Mouse (Mus musculus) adrenal gland (tissue): ENCODE data around the gene Alcam.

Experiments used
- intact Hi-C: fragments of 180-260 bp; cut with DNase I; formaldehyde crosslinking; loops from one replicate; pipeline ENCODE4 v1.15.1; 2025

The Alcam gene

DNA sequence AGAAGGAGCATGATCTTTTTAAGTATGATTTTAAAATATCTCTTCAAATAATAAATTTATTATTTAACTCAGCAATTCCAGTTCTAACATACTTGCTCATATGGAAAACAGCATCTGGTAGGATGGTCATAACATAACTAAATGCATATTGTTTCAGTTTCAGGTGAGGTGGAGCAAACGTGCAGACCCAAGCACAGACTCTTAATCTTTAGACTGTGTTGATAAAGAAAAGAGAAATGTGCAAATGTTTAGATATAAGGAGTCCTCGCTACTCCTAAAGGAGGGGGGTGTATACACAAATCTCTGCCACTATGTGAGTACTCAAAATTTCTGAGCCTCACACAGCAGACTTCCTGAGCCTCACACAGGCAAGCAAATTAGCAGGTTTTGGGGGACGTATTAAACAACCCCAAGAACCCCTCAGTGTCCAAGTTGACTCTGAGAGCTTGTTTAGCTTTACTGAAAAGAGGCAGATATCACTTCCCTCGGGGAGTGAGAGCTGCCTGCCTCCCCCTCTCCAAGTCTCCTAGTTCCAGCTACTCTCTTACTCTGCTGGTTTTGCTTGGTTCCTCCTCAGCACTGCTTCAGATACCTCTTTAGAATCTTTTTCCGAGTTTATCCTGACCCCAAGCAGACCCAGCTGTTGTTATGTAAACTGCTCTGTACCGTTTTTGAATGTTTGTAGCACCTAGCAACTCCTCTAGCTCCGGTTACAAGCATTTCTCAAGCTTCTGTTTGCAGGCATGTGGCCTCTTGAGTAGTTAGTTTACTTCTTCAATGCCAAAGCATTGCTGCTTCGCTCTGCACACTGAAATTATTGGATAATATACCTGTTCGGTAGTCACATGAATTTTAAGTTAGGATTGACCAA lies 10.0 kb downstream of the Alcam start:
- intact Hi-C loops, result no loop called here

DNA sequence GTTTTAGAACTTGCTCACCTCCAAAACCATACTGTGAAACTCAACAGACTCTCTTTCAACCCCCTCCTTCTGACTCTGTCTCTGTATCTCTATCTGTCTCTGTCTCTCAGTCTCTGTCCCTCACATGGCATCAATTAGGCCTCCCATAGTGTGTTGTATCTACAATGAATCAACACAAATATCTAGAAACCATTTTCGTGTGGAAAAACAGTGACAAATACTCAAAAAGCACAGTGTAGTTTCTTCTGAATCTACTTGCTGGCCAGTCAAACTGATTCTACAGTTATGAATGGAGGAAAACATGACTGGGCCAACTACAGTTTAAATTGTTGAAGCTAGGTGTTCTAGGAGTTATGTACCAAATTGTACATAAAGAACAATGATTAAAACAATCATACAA lies 10.8 kb downstream of the Alcam start:
- intact Hi-C loops, result no loop called here

DNA sequence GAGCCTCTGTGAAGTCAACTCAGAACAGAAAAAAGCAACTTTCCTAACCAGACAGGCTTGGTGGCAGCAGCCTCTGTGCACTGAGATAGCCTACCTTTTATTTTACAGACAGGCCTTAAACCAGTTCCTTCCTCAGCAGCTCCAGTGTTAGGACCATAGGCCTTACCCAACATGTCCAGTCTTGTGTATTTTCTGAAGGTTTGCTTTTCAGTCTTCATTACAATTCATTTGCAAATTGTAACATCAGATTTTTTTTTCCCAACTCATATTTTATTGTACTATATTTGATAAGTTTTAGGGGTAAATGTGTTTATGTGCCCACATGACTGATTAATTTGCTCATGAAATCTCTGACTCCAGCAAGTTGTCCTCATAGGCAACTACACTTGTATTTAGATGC lies 14.3 kb downstream of the Alcam start:
- intact Hi-C loops, result no loop called here

DNA sequence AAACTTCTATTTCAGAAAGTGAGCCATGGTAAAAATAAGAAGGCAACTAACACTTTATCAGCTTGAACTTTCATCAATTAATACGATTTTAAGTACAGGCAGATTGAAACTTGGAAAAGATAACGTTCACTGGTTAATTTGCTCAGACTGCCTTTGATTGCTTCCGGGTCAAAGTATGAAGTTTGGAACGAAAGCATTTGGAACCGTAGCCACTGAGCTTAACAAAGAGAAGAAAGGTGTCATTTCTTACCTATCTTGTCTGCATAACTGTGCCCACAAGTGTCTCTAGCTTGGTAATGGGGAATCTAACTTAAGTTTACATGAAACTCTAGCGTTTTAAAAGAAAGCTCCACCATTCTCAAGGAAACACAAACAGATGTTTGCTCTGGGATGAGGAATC lies 14.9 kb downstream of the Alcam start:
- intact Hi-C loops, result no loop called here

DNA sequence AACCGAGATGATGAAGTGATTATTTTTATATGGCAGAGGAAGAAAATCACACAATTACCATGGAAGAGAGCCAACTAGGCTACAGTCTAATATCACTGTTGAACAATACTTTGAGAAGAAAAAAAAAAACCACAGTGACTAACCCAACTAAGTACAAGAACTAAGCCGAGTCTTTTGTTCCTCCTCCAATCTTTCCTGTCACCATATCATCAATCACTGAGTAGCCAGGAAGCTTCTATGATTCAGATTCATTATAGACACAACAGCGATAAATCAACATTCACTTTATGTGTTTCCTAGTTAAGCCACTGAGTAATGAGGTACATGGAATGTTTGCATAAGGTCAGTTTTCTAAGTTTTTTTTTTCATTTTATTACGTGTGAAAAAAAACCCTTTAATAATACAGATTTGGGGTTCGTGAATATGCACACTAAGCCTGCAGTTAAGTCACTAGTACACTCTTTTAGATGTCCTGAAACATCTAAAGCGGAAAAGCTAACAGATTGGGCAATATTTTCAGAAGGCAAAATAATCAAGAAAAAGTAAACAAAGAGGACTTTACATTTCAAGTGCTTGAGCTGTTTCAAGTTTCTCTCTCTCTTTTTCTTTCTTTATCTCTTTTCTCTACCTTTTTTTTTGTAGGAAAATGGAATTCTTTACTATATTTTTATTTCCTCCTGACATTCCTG lies 15.5 kb downstream of the Alcam start:
- intact Hi-C loops, result no loop called here

DNA sequence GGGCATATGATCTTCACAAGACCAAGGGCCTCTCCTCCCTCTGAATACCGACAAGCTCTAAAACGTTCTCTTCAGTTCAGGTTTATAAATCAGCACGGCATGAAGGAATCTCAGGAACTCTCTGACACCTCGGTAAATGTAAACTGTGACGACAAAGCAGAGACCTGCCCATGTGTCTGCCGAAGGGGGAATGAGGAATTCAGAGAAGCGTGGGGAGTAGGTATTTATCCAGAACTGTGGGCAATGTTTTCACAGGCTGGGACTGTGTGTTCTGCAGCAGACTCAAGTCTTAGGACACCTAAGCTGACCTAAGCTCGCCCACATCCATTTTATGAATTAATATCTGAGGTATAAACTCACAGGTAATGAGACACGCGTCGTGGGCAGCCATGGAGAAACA lies 20.7 kb downstream of the Alcam start:
- intact Hi-C loops, result no loop called here

DNA sequence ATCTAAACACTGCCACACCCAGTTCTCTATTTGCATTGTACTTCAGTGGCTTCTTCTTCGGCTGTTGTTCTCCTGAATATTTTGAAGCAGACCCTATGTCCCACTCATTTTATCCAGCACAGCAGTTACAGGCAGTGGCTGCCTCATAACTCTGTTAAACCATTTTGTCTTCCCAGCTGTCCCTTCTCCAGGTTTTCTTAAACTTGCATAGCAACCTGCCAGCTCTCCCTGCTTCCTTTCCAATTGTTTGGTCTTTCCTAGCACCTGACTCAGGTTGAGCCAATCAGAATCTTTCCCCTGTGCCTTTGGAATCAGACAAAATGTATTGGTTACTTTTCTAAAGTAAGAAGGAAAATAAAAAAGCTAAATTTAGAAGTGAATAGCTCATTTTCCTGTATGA lies 21.8 kb downstream of the Alcam start:
- intact Hi-C loops, result no loop called here

DNA sequence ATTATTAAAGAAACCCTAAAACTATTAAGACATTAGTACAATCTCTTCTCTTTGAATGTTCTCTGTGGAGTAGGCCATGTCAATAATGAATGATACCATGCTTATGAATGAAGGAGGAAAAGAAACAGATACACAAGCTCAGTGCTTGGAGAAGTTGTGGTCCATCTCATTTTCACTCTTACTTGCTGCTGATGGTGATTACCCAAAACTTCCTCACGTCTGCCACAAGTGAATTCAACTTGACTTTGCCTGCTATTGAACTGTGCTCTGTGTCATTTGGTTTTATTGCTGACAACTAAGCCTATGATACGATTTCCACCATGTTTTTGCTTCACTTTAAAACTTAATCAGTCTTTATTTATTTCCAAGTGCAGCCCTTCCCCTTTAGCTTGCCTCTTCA lies 22.3 kb downstream of the Alcam start:
- intact Hi-C loops, result no loop called here

DNA sequence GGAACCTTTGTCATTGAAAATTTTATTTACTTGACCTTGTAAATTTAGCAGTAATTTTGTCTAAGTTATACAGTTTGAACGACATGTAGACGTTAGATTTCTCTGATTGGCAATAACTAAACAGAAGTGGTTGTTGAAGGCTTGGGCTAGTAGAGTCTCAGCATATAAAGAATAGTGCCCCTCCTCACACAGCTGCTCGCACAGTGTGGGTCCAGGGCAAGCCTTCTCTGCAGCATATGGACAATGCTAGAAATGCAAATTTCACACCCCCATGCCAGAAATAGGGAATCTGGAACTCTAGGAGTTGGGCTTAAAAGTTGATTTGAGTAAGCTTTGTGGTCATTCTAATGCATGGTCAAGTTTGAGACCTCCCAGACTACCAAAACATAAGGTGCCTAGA lies 23.8 kb downstream of the Alcam start:
- intact Hi-C loops, result no loop called here

DNA sequence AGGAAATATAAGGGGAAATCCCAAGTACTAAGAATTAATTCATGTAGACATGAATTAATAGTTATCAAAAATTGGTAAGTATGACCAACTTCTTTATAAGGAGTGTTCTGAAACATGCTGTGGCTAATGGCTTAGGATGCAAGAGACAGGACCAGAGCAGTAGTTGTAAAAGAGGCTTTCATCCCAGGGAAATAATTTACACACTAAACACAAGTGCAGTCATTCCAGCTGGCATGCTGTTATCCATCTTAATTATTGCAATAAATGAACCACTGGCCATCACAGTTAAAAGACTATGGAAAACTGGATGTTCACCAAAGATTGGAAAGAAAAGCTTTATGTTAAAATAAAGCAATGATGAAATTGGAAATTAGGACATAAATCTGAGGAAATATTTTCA lies 24.2 kb downstream of the Alcam start:
- intact Hi-C loops, result no loop called here

DNA sequence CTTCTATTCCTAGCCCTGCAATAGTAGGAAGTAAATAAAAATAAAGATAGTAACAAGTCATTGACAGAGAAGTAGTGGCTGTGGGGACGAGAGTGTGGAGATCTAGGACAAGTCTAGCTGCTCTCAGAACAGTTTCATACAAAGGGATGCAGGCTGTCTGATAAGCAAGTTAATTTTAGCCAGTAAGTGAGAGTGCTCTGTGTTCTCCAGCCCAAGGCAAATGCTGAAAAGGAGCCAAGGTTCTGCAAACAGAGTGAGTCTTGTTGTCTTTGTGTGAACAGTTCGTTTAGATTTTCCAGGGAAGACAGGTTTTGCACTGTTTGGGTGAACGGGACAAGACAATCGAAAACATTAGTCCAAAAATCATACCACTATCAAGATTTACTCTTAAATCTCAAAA lies 25.4 kb downstream of the Alcam start:
- intact Hi-C loops, result no loop called here

DNA sequence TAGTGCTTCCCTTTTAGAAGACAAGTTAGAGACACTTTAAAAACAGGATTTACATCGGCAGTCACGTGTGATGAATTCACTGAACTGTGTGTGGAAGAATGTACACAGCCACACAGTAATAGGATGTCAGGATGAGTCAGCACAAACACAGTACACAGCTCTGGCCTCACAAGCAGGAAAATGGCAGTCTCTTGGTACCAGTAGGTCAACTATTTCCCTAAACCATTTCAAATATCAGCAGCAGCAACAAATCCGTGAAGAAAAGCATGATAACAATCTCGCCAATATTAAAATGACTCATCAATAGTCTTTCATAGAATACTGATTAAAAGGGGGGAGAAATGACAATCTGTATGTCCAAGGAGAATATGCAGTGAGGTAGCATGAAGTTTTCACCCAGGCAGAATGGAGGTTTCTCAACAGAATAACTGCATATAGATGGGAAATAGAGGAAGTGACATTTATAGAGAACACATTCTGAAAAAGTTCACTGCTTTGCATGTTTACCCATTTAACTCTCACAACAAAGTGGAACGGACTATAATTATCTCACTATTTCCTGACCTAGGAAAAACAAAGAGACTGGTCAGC lies 35.2 kb downstream of the Alcam start:
- intact Hi-C loops, result no loop called here

DNA sequence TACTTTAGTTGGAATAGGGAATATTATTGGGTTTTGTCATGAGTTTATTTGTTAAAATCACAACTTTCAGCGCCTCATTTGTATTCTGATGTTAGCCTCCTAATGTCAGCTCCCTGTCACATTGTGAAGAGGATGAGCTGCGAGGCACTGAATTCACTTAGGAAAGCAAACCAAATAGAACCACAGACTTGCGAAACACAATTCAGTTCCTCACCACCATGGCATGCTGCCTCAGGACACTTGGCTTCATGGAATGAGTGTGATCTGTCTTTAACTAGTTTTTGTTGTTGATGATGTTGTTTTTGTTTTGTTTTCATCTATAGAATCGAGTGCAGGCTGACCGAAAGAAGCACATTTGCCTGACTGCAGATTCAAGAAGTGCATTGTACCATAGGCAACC lies 35.9 kb downstream of the Alcam start:
- intact Hi-C loops, result no loop called here

DNA sequence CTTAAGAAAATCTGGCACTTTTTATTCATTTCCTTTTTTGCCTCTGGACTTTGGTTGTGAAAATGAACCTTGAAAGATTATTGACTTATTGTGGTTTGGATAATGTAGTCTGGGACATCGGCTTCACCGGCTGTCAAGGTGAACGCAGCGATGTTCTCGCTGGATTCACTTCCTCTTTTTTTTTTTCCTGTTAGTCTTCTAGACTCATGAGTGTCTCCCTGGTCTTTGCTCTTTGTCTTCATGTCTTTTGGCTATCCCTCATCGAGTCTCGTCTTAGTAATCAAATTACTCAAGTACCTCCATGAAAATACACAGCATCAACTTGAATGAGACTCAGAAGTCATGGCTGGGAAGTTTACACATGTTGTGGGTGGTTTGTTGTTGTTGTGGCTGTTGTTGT lies 36.7 kb downstream of the Alcam start:
- intact Hi-C loops, result no loop called here

DNA sequence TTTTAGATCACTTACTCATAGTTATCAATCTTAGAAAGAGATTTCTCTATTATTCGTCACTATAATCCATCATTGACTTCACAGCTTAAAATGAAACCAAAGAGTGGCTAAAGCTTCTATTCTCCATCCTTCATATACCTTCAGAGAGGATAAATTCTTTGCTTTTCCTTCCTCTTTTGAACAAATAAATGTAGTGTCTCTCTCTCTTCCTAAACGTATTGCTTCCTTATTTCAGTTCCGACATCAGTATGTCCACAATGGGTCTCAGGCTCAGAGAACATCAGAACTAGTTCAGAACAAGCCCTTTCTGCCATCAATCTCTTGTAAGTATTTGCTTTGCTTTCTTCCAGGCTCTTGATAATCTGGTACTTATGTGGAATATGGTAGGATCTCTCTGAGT lies 40.2 kb downstream of the Alcam start:
- intact Hi-C loops, result no loop called here

DNA sequence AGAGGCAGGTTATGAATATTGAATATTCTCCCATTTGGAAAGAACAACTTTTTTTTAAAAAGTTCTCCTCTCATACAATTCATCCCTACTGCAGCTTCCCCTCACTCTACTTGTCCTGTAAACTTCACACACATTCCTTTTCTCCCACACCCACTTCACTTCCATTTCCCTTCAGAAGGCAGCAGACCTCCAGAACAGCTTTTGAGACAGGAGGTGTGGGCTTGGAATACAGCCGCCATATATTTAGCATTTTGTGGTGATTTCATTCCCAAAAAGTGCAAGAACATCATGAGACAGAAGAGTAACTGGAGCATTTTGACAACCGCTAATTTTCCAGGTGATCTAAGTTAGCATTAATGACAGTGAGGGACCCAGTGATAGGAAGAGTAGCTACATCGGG lies 47.8 kb downstream of the Alcam start:
- intact Hi-C loops, result no loop called here

DNA sequence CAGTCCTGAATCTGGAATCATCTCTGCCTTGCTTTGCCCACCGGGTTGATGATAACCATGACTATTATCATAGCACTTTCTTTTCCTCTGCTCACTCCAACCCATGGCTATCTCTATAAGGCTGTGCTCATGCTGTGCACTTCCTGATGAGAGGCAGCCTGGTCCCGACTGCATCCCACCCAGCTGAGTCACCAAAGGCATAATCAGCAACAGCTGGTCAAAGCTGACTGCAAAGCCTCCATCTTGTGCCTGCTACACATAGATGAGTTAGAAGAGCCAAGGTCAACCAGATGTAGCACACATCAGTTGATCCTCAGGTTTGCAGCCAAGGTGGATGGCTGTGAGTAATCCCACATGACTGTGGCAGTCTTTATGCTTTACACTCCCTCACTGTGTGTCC lies 48.6 kb downstream of the Alcam start:
- intact Hi-C loops, result no loop called here

DNA sequence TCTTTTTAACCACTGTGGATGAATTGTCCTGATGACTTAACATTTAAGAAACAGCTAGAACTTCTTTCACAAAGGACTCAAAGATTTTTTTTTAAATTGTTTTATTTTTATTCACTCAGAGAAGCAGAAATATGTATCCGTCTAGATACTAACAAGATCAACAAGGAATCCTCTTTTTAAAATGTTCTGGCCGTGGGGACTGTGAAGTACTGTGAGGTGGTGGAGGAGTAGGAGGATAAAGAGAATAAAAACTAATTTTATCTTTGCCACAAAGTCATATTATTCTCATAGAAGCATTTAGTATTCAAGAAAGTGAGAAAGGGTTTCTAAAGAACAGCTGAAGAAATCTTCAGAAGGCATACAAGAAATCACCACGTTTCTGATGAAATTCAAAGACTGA lies 54.8 kb downstream of the Alcam start:
- intact Hi-C loops, result no loop called here

DNA sequence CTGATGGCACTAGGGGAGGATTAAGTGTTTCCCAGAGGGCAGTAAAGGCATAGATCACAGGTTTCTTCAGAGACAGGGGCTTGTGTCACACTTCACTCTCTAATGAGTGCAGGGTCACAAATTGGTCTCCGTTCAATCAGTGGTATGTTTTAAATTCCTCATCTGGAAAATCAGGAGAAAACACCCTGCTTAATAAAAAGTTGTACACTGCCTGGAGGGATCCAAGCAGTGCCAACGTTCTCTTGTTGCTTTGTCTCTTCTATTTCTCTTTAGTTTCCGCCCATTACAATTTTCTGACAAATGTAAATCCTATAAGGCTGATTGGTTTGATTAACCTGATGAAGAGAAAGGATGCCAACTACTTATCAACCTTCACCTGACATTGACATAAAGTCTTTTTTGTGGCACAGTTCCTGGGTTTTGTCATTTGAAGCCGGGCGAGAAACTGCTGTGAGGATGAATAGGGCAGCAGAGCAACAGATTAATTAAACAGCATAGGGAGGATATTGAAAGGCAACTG lies 67.0 kb downstream of the Alcam start:
- intact Hi-C loops, result no loop called here

DNA sequence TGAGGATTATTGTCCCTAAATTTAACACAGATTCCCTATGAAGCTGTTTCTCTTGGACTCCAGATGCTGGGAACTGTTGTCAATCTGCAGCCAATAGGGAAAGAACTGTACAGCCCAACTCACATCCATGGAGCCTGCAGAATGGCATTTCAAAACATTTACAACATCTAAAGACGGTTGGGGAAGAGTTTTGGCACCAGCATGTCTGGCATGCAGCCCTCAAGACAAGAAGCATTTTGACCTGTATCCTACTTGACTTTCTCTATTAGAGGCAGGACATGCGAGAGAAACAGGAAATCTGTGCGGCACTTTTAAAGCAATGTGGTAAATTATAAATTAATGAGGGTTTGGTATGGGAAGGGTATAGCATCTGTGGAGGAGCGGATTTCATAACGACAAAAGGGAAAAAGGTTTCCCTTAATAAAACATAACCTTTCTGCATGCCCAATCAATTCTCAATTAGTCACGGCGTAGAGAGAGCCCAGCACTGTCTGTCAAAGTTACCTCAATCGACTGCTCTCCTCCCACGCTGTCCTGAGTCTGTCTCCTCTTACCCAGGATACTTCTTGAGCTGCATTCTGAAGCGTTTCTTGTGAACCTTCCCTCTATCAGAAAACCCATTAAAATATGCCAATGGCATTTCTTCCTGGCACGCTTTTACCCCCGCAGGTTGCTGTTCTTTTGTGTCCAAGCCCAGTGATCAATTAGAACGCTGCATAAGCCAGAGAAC lies 70.3 kb downstream of the Alcam start:
- intact Hi-C loops, result no loop called here

DNA sequence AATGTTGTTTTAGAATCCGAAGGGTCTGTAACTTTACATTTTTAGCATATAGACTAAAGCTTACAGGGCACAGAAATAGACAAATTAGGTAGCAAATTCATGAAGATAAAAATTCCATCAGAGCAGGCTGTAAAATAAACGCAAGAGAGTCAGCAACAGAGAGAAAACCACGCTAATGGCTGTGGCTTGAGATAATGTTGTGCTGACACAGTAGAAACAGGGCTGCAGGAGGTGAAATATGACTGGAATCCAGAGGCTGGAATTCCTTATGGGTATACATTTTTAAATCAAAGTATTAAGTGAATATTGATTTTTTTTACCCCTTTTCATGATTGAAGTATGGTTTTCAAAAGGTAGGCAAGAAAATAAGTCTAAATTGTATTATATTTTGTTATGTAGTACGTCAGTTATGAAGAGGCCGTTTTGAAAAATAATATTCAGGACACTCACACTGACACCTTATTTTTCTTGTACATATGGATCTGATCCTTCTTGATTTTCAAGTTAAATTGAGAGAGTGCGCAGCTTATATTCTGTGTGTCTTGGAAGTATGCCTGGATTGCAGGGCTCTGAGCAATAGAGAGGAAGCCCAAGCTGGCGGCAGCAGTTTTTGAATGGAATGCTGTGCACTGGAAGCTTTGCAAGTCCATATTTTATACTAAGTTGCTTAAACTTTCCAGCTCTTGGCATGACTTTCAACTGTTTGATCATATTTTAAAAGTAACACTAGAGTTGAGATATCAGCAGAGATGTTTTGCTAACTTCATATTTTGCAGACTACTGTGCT lies 74.9 kb downstream of the Alcam start:
- intact Hi-C loops, result no loop called here
